Mouse (Mus musculus): ENCODE data around the gene Mrpl19. TPM values are rescaled to one million over a fixed set of nuclear protein-coding genes. Genes with fewer than 3 reads are reported as not detected.
A peak's percentile ranks its signal among the peaks of the same experiment; 100 is the strongest.

The Mrpl19 gene
- polyA plus RNA-seq, 1 experiment = 5.6 TPM

- Histone ChIP-seq H3K27ac (ENCODE audit: control insufficient read depth, insufficient read depth, low read length) (no peak overlapping the region), H3K4me1 (replicated peaks; ENCODE audit: control insufficient read depth, insufficient read depth, low read length) (no peaks in the 10 kb centered on the region), H3K36me3 (ENCODE audit: control insufficient read depth, insufficient read depth, low read length) (no peaks in the 10 kb centered on the region), H3K4me3 (ENCODE audit: control insufficient read depth, insufficient read depth, low read length) (no peak overlapping the region), H3K27me3 (ENCODE audit: control insufficient read depth, insufficient read depth, low read length) (no peaks in the 10 kb centered on the region)
- TF ChIP-seq POLR2A (IDR thresholded peaks at IDR 0.05; ENCODE audit: control insufficient read depth, extremely low read depth, insufficient read depth, low read length, poor library complexity) (no peak), CTCF (IDR thresholded peaks at IDR 0.05; ENCODE audit: borderline replicate concordance, control insufficient read depth, extremely low read depth, insufficient read depth, low read length, poor library complexity) (no peak)
- no peak for DNase-seq
- 43% methylated on average over 5 of the region's 5 CpGs for WGBS
Measured at GRCm38 (mm10) chr6:81986599-81986998, 20.8 kb upstream of the Mrpl19 start.

- Histone ChIP-seq H3K36me3 (ENCODE audit: control insufficient read depth, insufficient read depth, low read length) (no peaks in the 10 kb centered on the region), H3K27me3 (ENCODE audit: control insufficient read depth, insufficient read depth, low read length) (no peaks in the 10 kb centered on the region), H3K4me1 (replicated peaks; ENCODE audit: control insufficient read depth, insufficient read depth, low read length) (no peaks in the 10 kb centered on the region), H3K4me3 (ENCODE audit: control insufficient read depth, insufficient read depth, low read length) (no peak overlapping the region), H3K27ac (ENCODE audit: control insufficient read depth, insufficient read depth, low read length) (no peak overlapping the region)
- 87% methylated on average over 8 of the region's 8 CpGs for whole genome bisulfite sequencing
- DNase-seq = no peak
- no peak for TF ChIP-seq CTCF (IDR thresholded peaks at IDR 0.05; ENCODE audit: borderline replicate concordance, control insufficient read depth, extremely low read depth, insufficient read depth, low read length, poor library complexity)
- TF ChIP-seq POLR2A (IDR thresholded peaks at IDR 0.05; ENCODE audit: control insufficient read depth, extremely low read depth, insufficient read depth, low read length, poor library complexity) = no peak
Measured at GRCm38 (mm10) chr6:81986171-81986570, 20.4 kb upstream of the Mrpl19 start.

GRCm38 (mm10) chr6:81979286-81979685 is 13.5 kb upstream of the Mrpl19 start:
- Histone ChIP-seq H3K4me1 (replicated peaks; ENCODE audit: control insufficient read depth, insufficient read depth, low read length) (no peaks in the 10 kb centered on the region), H3K27me3 (ENCODE audit: control insufficient read depth, insufficient read depth, low read length) (no peaks in the 10 kb centered on the region), H3K27ac (ENCODE audit: control insufficient read depth, insufficient read depth, low read length) (no peak overlapping the region), H3K36me3 (ENCODE audit: control insufficient read depth, insufficient read depth, low read length) (no peaks in the 10 kb centered on the region), H3K4me3 (ENCODE audit: control insufficient read depth, insufficient read depth, low read length) (no peak overlapping the region)
- WGBS = 92% methylated on average over 4 of the region's 4 CpGs
- DNase-seq = no peak
- TF ChIP-seq CTCF (IDR thresholded peaks at IDR 0.05; ENCODE audit: borderline replicate concordance, control insufficient read depth, extremely low read depth, insufficient read depth, low read length, poor library complexity) (no peak), POLR2A (IDR thresholded peaks at IDR 0.05; ENCODE audit: control insufficient read depth, extremely low read depth, insufficient read depth, low read length, poor library complexity) (no peak)

- no peak for TF ChIP-seq POLR2A (IDR thresholded peaks at IDR 0.05; ENCODE audit: control insufficient read depth, extremely low read depth, insufficient read depth, low read length, poor library complexity)
- TF ChIP-seq CTCF (IDR thresholded peaks at IDR 0.05; ENCODE audit: borderline replicate concordance, control insufficient read depth, extremely low read depth, insufficient read depth, low read length, poor library complexity) = peak; percentile 57; the same call in 1 of the 2 replicates
- Histone ChIP-seq H3K4me1 (replicated peaks; ENCODE audit: control insufficient read depth, insufficient read depth, low read length) (no peaks in the 10 kb centered on the region), H3K4me3 (ENCODE audit: control insufficient read depth, insufficient read depth, low read length) (no peak overlapping the region), H3K27me3 (ENCODE audit: control insufficient read depth, insufficient read depth, low read length) (no peaks in the 10 kb centered on the region), H3K36me3 (ENCODE audit: control insufficient read depth, insufficient read depth, low read length) (no peaks in the 10 kb centered on the region), H3K27ac (ENCODE audit: control insufficient read depth, insufficient read depth, low read length) (no peak overlapping the region)
- peak; percentile 73 for DNase-seq
- WGBS = 34% methylated on average over 7 of the region's 7 CpGs
Measured at GRCm38 (mm10) chr6:81975971-81976621, 10.3 kb upstream of the Mrpl19 start.

- Histone ChIP-seq H3K36me3 (ENCODE audit: control insufficient read depth, insufficient read depth, low read length) (no peaks in the 10 kb centered on the region), H3K27ac (ENCODE audit: control insufficient read depth, insufficient read depth, low read length) (no peak overlapping the region), H3K4me3 (ENCODE audit: control insufficient read depth, insufficient read depth, low read length) (no peak overlapping the region), H3K27me3 (ENCODE audit: control insufficient read depth, insufficient read depth, low read length) (no peaks in the 10 kb centered on the region), H3K4me1 (replicated peaks; ENCODE audit: control insufficient read depth, insufficient read depth, low read length) (no peaks in the 10 kb centered on the region)
- WGBS = 92% methylated on average over 8 of the region's 8 CpGs
- TF ChIP-seq CTCF (IDR thresholded peaks at IDR 0.05; ENCODE audit: borderline replicate concordance, control insufficient read depth, extremely low read depth, insufficient read depth, low read length, poor library complexity) (no peak), POLR2A (IDR thresholded peaks at IDR 0.05; ENCODE audit: control insufficient read depth, extremely low read depth, insufficient read depth, low read length, poor library complexity) (no peak)
- DNase-seq = no peak
Measured at GRCm38 (mm10) chr6:81972595-81972994, 6.8 kb upstream of the Mrpl19 start.

GRCm38 (mm10) chr6:81971196-81971595 is 5.4 kb upstream of the Mrpl19 start:
- no peaks in the 10 kb centered on the region for H3K36me3 ChIP-seq (ENCODE audit: control insufficient read depth, insufficient read depth, low read length)
- 97% methylated on average over 7 of the region's 7 CpGs for WGBS
- H3K27ac ChIP-seq (ENCODE audit: control insufficient read depth, insufficient read depth, low read length) = no peak overlapping the region
- DNase-seq = no peak
- no peaks in the 10 kb centered on the region for H3K4me1 ChIP-seq (replicated peaks; ENCODE audit: control insufficient read depth, insufficient read depth, low read length)
- no peaks in the 10 kb centered on the region for H3K27me3 ChIP-seq (ENCODE audit: control insufficient read depth, insufficient read depth, low read length)
- no peak for TF ChIP-seq CTCF (IDR thresholded peaks at IDR 0.05; ENCODE audit: borderline replicate concordance, control insufficient read depth, extremely low read depth, insufficient read depth, low read length, poor library complexity)
- no peak for TF ChIP-seq POLR2A (IDR thresholded peaks at IDR 0.05; ENCODE audit: control insufficient read depth, extremely low read depth, insufficient read depth, low read length, poor library complexity)
- no peak overlapping the region for H3K4me3 ChIP-seq (ENCODE audit: control insufficient read depth, insufficient read depth, low read length)
